Mouse (Mus musculus) kidney, postnatal 36 days (tissue): ENCODE results near the gene Wnt6.

ENCODE experiments used
- DNase-seq, 2 experiments: peaks; one replicate each; pipeline ENCODE4 v3.0.0; 2021 to 2022; ENCODE audit warnings: mixed read lengths in 2 of 2

Gene Wnt6

DNA sequence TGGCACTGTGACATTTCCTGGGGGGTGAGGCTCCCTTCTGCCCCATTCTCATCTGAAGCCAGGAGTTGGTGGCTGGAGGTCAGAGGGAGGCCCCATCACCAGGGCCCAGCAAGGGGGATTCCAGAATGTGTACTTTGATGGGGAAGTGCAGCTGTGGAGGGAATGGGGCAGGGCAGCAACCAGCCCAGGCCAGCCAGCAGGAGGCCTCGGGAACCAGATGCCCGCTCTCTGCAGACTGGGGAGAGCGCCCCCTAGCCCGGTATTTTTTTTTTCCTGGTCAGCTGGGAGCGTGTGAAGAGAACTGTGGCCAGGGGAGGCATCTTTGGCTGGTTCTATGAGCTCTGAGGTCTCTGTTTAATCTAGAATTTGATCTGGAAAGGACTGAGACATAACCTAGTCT is 4.1 kb downstream of the Wnt6 start:
- peak in 1 of 2 experiments; percentile 57 for DNase-seq

DNA sequence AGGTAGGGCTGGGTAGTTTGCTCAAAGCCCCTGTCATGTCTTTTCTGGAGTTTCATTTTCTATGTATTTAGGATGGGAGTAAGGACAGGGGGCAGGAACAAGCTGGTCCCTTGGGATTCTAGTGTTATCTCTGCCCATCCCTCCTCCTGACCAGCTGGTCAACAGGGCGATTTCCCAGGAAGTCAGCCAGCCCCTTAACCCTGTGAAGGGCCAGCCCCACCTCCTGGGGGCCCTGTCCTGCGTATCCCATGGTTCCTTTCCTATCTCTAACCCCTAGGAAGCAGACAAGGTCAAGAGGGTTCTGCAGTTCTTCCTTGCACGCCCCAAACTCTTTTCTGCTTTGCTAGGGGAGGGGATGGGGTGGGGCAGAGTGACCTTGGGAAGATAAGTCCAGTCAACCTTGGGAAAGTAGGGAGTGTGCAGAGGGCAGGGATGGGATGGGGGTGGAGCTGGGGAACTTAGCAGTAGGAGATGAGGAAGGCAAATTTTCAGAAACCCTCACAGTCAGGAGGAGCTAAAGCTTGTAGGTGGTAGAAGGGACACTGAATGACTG is 7.3 kb downstream of the Wnt6 start:
- no peak for DNase-seq

DNA sequence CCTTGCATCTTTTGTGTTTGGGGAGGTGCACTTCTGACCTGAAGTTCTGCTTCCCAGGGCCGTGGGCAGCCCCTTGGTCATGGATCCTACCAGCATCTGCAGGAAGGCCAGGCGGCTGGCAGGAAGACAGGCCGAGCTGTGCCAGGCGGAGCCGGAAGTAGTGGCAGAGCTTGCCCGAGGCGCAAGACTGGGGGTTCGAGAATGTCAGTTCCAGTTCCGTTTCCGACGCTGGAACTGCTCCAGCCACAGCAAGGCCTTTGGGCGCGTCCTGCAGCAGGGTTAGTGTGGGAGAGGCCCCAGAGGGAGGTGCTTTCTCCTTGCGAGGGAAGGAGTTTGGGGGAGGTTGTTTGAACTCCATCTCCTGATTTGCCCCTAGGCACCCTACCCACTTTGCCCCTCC is 10.4 kb downstream of the Wnt6 start:
- DNase-seq = peak in 1 of 2 experiments; percentile 30

DNA sequence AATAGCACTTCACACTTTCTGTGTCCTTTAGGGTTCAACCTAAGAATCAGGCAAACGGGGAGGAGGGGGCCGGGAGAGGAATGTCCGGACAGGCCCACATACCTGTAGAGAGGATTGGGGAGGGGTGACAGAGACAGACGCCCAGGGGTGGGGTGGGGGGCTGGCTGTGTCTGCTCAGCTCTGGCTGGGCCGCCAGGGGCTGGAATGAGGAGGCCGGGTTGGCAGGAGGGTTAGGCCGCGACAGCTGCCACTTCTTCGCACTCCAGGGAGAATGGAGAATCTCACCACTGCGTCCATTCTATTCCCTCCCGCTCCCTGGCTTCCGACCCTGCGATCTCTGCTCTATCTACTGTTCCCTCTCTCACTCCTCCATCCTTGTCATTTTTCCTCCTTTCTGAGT is 11.9 kb downstream of the Wnt6 start:
- DNase-seq = no peak

DNA sequence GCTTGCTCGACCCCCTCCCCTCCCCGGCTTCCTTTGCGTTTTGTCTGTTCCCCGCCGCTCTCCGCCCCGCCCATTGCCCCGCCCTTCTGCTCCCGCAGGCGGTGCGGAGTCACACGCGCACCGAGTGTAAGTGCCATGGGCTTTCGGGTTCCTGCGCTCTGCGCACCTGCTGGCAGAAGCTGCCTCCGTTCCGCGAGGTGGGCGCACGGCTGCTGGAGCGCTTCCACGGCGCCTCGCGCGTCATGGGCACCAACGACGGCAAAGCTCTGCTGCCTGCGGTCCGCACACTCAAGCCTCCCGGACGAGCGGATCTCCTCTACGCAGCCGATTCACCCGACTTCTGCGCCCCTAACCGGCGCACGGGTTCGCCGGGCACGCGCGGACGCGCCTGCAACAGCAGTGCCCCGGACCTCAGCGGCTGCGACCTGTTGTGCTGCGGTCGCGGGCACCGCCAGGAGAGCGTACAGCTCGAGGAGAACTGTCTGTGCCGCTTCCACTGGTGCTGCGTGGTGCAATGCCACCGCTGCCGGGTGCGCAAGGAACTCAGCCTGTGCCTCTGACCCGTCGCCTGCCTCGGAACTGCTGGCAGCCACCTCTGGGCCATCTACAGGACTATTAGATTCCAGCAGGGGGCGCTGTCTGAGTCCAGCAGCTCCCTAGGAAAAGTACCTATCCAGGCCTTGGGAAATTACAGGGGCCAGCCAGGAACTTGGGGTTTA is 12.5 kb downstream of the Wnt6 start:
- peak; percentile 56 to 81 for DNase-seq

DNA sequence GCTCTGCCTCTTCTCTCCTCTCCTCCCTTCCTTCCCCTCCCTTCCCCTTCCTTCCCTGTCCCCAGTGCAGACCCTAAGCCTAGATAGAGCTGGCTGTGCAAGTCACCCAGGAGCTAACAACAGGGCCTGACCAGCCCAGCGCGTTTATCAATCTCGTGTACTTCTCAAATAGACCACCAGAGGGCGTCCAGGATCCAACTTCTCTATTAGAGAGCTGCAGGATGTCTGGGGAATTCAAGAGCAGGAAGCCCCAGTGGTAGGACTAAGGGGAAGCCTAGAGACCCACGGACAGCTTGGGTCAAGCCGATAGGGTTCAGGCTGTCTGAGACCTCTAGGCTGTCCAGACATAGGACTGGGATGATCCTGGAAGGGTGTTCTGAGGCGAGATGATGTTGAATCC is 16.2 kb downstream of the Wnt6 start:
- peak; percentile 78 to 88 for DNase-seq

DNA sequence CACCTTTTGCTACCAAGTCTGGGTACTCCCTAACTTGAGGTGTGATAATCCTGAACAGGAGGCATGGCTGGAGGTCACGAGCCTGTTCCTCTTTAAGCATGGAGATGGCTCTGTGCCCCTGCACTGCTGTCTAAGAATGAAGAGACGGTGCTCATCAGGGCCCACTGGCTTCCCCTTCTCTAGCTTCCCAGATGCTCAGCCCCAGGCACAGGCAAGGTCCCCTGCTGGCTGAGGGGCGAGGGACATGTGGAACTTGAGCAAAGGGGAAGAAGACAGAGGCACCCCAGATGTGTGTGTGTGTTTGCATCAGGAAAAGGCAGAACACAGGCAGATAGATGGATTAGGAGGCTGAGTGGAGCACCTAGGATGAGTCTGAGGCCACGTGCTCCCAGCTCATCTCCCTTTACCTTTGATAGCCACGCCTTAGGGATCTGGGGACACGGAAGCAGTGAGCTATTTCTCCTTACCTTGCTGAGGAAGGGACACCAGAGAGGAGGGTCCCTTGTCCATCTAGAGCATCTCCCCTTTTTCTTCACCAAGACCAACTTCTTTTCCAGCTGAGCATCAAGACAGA is 17.0 kb downstream of the Wnt6 start:
- no peak for DNase-seq

DNA sequence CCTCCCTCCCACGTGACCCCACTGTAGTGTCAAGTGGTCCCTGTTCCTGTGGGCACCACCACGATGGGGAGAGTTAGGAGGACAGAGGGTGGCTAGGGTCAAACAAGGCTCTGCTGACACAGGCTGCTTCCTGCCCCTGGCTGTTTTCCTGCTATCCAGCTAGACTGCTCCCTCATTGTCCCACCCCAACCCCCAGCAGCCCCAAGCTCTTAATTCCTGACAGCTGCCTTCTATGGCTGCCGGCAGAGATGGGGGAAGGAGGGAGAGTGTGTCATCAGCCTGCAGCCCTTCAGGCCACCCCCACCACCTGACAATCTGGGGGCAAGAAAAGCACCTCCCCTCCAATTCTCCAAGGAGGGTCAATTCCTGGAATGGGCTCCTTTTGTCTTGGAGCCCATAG is 18.4 kb downstream of the Wnt6 start:
- no peak for DNase-seq

DNA sequence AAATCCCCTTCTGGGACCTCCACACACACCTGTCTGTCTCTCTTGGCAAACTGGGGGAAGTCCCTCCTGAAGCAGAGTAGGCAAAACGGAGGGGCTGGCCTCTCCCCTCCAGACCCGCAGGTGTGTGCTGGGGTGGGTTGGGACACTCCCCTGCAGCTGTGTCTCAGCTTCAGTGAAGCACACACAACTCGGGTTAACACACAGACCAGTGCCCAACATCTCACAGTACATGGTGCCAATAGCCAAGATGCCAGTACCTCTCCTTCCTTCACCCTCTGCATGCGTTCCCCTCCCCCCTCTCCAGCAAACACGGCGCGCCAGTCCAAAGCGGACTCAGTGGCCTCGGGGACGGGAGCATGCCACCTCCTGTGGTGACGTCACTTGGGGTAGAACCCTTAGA is 19.6 kb downstream of the Wnt6 start, which contains the start of gene Wnt10a:
Gene Wnt10a, plus strand, starts transcription at position 268 of the 400 bp plus-strand sequence.
- DNase-seq = peak; percentile 36 to 40

DNA sequence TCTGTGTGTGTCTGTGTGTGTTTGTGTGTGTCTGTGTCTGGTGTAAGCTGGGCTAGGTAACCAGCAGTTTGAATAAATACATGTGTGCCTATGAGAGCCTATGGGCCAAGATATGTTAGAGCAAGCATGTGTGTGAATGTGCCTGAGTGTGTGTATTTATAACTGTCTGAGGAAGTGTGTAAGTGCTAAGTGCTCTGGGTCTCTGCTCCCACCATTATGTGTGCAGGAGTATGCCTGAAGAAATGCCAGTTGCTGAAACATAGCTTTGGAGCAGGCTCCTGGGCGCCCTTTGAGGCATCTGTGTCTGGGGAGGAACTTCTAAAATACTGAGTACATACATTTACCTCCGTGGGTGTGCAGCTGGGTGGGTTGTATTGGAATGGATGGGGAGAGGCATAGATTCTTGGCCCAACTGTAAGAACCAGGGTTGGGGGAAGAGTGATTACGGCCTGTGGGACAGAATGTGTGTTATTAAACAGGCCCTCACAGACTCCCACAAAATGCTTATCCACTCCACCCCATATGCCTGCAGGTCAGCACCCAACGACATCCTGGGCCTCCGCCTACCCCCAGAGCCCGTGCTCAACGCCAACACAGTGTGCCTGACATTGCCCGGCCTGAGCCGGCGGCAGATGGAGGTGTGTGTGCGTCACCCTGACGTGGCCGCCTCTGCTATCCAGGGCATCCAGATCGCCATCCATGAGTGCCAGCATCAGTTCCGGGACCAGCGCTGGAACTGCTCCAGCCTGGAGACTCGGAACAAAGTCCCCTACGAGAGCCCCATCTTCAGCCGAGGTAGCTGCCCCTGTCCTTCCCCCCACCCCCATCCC is 21.4 kb downstream of the Wnt6 start:
- DNase-seq = no peak

DNA sequence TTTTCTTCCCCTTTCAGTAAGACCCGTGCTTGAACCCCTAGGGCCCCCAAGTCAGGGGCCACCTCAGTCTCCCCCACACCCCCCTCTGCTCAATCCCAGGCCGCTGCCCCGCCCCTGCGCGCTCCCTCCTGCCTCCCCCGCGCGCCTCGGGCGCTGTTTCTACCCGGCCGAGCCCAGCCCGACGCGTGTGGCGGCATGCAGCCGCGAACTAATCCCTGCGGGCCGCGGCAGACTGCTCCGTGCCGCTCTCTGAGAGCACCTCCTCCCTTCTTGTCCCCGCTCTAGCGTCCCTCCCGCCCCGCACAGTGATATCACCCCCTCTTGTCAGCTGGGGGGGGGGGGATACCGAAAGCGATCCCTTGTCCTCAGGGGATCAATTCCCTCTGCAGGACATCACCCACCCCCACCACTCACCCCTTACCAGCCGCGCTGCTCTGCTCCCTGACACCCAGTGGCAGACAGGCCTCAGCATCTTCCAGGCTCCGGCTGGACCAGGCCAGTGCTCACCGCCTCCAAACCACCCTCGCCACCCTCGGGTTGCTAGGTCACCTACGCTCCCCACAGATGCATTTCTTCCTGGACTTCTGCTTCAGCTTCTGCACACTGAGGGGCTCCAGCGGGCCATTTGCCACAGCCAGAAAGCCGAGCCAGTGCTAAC is 22.9 kb downstream of the Wnt6 start:
- peak in 1 of 2 experiments; percentile 51 for DNase-seq

DNA sequence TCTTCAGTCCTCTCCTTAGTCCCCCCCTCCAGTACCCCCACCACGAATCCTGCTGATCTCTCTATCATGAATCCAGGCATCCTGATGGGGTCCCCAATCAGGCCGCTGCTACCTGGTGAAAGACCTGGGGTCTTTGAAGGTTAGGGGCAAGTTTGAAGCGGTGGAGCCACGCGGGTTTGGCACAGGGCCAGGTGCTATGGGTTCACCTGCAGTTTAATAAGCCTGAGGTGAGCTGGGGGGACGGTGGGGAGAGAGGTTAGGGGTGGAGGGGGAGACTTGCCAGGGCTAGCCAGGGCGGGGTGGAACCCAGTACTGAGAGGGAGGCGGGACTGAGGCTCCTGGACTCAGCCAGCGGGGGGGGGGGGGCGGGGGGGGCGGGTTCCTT is 23.4 kb downstream of the Wnt6 start:
- no peak for DNase-seq

DNA sequence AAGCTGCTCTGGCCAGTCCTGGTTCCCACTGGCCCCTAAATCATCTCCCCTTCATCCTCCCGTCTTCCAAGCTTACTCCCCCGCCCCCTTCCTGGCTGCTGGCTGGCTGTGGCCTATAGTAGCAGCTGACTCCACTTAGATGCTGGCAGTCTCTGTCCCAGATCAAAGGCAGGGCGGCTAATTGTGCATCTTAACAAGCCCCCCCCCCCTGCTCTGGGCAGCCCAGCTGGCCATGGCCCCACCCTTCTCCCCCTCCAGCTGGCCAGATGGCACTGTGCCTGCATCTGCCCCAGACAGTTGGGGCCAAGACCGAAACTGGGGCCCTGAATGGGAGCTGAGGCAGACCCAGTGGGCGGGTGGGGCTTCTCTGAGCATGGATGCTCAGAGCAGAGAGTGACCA is 25.8 kb downstream of the Wnt6 start:
- no peak for DNase-seq

DNA sequence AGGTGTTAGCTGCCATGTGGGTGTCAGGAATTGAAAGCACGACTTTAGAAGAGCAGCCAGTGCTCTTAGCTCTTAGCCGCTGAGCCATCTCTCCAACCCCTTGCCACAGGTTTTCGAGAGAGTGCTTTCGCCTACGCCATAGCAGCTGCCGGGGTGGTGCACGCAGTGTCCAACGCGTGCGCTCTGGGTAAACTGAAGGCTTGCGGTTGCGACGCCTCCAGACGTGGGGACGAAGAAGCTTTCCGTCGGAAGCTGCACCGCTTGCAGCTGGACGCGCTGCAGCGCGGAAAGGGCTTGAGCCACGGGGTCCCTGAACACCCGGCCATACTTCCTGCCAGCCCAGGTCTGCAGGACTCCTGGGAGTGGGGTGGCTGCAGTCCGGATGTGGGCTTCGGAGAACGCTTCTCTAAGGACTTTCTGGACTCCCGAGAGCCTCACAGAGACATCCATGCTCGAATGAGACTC is 28.8 kb downstream of the Wnt6 start:
- no peak for DNase-seq

DNA sequence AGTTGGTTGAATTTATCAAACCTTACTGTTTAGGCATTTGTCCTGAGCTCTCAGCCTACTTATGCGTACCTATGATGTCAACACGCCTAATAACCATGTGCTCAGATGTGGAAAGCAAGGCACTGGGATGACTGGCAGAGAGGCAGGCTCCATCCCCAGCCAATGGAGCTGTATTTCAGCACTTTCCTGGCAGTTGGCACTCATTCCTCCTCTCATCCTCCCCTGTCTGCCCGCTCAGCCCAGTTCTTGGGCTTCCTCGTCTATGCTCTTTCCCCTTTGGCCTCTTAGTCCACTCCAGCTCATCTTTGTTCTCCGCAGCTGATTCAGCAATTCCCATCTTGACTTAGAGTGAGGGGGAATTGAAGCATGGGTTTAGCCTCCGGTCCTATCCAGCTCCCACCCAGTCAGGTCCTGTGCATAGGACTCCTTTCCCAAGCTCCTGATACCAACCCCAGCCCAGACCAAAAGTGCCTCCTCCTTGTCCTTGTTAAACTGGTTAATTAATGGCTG is 30.0 kb downstream of the Wnt6 start:
- no peak for DNase-seq

DNA sequence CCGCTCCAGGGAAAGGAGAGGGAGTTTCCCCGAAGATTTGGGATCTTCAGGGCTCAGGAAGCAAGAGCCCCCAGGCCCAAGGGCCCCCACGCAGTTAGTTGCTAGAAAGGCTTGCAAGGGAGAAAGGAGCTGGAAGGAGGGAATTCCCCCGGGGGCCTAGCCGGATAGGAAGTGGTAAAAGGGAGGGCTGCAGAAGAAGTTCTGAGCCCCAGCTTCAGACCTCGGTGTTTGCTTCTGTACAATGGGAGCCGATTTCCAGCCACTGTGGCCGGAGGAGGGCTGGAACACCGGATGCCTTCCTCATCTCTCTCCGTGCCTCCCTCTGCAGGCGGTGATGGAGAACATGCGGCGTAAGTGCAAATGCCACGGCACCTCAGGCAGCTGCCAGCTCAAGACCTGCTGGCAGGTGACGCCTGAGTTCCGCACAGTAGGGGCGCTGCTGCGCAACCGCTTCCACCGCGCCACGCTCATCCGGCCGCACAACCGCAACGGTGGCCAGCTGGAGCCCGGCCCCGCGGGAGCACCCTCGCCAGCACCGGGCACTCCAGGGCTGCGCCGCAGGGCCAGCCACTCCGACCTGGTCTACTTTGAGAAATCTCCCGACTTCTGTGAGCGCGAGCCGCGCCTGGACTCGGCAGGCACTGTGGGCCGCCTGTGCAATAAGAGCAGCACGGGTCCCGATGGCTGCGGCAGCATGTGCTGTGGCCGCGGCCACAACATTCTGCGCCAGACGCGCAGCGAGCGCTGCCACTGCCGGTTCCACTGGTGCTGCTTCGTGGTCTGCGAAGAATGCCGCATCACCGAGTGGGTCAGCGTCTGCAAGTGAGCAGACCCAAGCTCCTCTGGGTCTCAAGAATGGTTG is 31.3 kb downstream of the Wnt6 start:
- DNase-seq = peak; percentile 82 to 90

DNA sequence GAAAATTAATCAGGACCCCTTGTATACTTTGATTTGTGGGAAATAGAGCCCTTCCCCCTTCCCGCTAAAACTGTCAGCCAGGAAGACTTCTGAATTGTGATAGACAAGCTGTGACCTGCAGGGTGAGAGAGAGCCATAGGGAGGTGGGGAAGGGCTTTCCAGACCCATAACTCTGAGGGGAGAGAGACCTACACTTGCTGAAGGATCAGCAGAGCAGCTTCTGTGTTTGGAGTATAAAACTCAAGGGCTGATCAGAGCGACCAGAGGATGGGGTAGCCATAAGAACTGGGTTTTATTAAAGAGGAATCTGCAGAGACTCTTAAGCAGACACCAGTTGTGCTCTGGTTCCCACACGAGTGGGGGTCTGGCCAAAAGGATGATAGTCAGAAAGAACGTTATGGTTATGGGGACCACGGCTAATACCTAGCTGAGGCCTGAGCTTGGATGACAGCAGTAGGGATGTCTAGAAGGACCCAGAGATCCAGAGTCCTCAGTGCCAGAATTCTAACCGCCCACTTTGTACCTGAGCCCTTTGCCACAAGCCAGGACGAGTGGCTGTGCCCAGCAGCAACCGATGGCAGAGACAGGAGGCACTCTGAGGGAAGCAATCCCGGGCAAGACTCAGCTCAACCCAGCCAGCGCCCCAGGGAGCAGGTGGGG is 32.6 kb downstream of the Wnt6 start:
- DNase-seq = no peak

DNA sequence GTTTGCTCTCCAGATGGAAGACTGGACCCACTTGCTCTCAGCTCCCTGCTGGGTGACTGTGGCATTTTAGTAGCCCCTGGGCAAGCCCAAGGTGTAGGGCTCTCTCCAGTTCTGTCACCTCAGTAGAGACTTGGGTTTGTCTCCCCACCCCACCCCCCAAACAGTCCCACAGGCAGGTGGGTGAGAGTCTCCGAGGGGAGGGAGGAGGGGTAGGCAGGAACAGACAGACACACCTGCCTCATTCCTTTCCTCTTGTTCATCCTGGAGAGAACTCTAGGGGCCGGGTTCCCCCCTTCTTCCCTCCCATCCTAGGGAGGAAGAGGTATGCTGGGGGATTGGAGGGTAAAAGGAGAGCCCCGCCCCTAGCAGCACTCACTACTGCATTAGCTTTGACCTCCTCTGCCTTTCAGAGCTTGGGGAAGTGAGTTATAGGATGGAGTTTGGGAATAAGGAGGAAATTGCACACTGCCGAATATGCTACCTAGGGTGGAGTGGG is 33.7 kb downstream of the Wnt6 start:
- no peak for DNase-seq

DNA sequence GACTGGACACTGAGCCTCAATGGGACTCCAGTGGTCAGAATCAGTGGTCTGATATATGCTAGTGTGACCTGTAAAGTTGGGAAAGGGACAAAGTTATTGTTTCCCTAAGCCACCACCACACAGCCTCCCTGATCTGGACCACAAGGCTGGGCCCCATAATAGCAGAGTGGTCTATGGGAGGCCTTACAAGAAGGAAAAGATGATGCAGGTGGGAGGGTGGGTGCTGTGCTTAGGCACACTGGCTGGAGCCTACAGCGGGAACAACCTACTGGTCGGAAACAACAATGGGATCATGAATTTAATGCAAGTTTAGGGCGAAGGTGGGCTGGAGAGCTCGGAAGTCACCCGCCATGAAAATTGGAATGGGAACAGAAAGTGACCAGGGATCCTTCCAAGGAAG is 34.2 kb downstream of the Wnt6 start:
- DNase-seq = no peak

DNA sequence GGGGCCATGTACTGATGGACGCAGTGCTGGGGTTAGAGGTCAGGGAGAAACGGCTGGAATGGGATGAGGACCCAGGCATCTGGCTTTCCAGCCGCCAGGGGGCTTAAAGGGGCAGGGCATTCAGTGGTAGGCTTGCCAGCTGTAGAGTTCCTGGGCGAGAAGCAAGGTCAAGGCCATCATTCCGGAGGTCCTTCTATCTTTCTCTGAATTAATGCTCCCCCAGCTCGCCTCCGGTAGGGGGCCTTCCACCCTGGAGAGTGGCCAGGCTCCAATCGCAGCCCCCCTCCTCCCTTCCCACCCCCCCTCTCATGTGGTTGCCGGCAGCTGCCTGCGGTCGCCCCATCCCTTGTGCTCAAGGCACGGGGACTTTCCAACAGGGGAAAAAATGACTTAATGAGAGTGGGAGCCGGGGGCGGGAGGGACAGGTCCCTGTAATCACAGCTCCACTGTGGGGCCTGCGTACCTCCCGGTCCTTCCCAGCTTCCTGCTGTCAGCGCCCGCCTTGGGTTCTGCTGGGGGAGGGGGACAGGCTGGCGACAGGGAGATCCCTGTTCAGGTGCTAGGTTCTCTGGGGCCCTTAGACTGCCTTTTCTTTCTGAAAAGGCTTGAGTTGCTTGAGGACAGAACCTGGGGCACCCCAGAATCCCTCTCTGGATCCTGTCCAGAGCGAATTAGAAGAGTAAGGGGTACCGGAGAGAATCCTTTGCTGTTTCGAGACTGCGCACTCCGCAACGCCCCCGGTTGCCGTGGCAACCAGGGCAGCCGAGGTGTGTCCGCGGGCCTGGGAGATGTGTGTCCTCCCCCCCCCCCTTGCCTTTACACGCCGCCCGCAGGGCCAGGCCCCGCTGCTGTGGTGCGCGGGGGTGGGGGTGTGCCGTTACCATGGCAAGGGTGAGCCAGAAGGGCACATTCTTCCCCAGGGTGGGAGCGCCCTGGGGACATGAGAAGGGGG is 34.9 kb downstream of the Wnt6 start:
- peak in 1 of 2 experiments; percentile 16 for DNase-seq
